10 mouse cellular contexts compared by ENCODE assay signal in genomic region chr8:4193588-4193894, GRCm38 (mm10). TPM values are rescaled to one million over a fixed set of nuclear protein-coding genes. Genes with fewer than 3 reads are reported as not detected.
DNase-seq lines count a peak whose midpoint lies in the region; ATAC-seq and TF ChIP-seq lines count a peak whose summit lies in the region.
"Had no signal": no experiment of that assay in that cellular context is flagged by ENCODE, and none has a peak within 500 bp of the region (broad histone marks: within the 10 kb centered on the region; RNA-seq: fewer than 3 reads in every experiment).

No protein-coding gene starts in this region.

- no peak; the same call in none of the 2 replicates for ATAC-seq in kidney, embryonic 16.5 days (ENCODE audit: low FRiP score, low TSS enrichment)
- peak; percentile 18 for ATAC-seq in activated CD4-positive, CD25-positive, alpha-beta regulatory T cell, adult 4 months
- peak; percentile 15; the same call in 1 of the 2 replicates for ATAC-seq in forebrain, postnatal 0 days
- peak; percentile 18 for ATAC-seq in midbrain, embryonic 13.5 days

- 41% methylated on average over 7 of the region's 7 CpGs for WGBS in kidney, embryonic 16.5 days
- 59% methylated on average over 7 of the region's 7 CpGs for WGBS in forebrain, postnatal 0 days
- WGBS in midbrain, embryonic 13.5 days, result 53% methylated on average over 7 of the region's 7 CpGs

- TF ChIP-seq CTCF in forebrain, postnatal 0 days (IDR thresholded peaks at IDR 0.05; ENCODE audit: low read depth), result no peak

- no peak overlapping the region for H3K9ac ChIP-seq in kidney, embryonic 16.5 days (replicated peaks; ENCODE audit: low read length)
- no peak overlapping the region for H3K9ac ChIP-seq in forebrain, postnatal 0 days
- H3K9ac ChIP-seq in midbrain, embryonic 13.5 days (replicated peaks), result no peak overlapping the region

- H3K27ac ChIP-seq in kidney, embryonic 16.5 days (ENCODE audit: low read length), result no peak overlapping the region
- H3K27ac ChIP-seq in forebrain, postnatal 0 days (ENCODE audit: low read depth, low read length), result 0 out of 2 replicates have a peak overlapping the region, but pooled peaks have one; percentile 21
- H3K27ac ChIP-seq in midbrain, embryonic 13.5 days, result peak overlapping the region; percentile 82; the same call in 1 of the 2 replicates
- H3K27ac ChIP-seq: macrophage had no signal

- no peaks in the 10 kb centered on the region for H3K27me3 ChIP-seq in kidney, embryonic 16.5 days (ENCODE audit: insufficient read depth, low read length)
- no peaks in the 10 kb centered on the region for H3K27me3 ChIP-seq in forebrain, postnatal 0 days (ENCODE audit: insufficient read depth, low read length)
- H3K27me3 ChIP-seq in midbrain, embryonic 13.5 days, result no peaks in the 10 kb centered on the region

- H3K4me3 ChIP-seq in kidney, embryonic 16.5 days (ENCODE audit: low read length), result no peak overlapping the region
- H3K4me3 ChIP-seq in forebrain, postnatal 0 days (ENCODE audit: low read depth, low read length), result no peak overlapping the region
- no peak overlapping the region for H3K4me3 ChIP-seq in midbrain, embryonic 13.5 days (replicated peaks)

- DNase-seq in kidney, adult 8-10 months, result no peak
- DNase-seq in forebrain, postnatal 0 days, result no peak
- no peak for DNase-seq in spleen, adult 18-20 months
- no peak for DNase-seq in T-cell, adult 2 months (ENCODE audit: low spot score)

- H3K9me3 ChIP-seq in kidney, embryonic 16.5 days (ENCODE audit: low read length), result no peaks in the 10 kb centered on the region
- no peaks in the 10 kb centered on the region for H3K9me3 ChIP-seq in forebrain, postnatal 0 days (ENCODE audit: low read length)
- H3K9me3 ChIP-seq in midbrain, embryonic 13.5 days, result no peaks in the 10 kb centered on the region

- no peaks in the 10 kb centered on the region for H3K4me1 ChIP-seq in kidney, embryonic 16.5 days (ENCODE audit: insufficient read depth, low read length)
- H3K4me1 ChIP-seq in forebrain, postnatal 0 days (ENCODE audit: insufficient read depth), result peaks cover 4% of the 10 kb centered on the region; the same call in 1 of the 2 replicates
- H3K4me1 ChIP-seq in midbrain, embryonic 13.5 days (replicated peaks), result peaks cover 26% of the 10 kb centered on the region

- peak overlapping the region; percentile 14 for H3K4me2 ChIP-seq in kidney, embryonic 16.5 days (replicated peaks; ENCODE audit: low read depth, low read length)
- H3K4me2 ChIP-seq in forebrain, postnatal 0 days (ENCODE audit: low read depth), result no peak overlapping the region
- no peak overlapping the region for H3K4me2 ChIP-seq in midbrain, embryonic 13.5 days (replicated peaks)

- 0 out of 2 replicates have a peak, but pooled peaks cover 5% of the 10 kb centered on the region for H3K36me3 ChIP-seq in kidney, embryonic 16.5 days (ENCODE audit: insufficient read depth, low read length)
- H3K36me3 ChIP-seq in forebrain, postnatal 0 days (ENCODE audit: insufficient read depth), result peaks cover 72% of the 10 kb centered on the region
- peaks cover 77% of the 10 kb centered on the region for H3K36me3 ChIP-seq in midbrain, embryonic 13.5 days

RNA-seq across cellular contexts. Expression of gene Prr36, which starts 23.7 kb away (rescaled TPM):
- 4.7 TPM in 2 replicates for polyA plus RNA-seq in kidney, embryonic 16.5 days (2015; fragmentation: Nextera tagmentation; extraction: Ambion mirVana)
- polyA plus RNA-seq in activated CD4-positive, CD25-positive, alpha-beta regulatory T cell, adult 4 months (2017; shearing (Covaris generic)), result under 1 TPM in 1 of 2 experiments, not detected in 1; 0.15 TPM
- total RNA-seq in forebrain, postnatal 0 days (2014; rRNA removed), result 12.7 and 14.8 TPM in 2 replicates
- polyA plus RNA-seq in forebrain, postnatal 0 days (2015; fragmentation: Nextera tagmentation; extraction: Ambion mirVana), result 28.8 and 37.2 TPM in 2 replicates
- polyA plus RNA-seq in midbrain, embryonic 13.5 days (2015; fragmentation: Nextera tagmentation; extraction: Ambion mirVana), result 44.2 and 52.1 TPM in 2 replicates
- total RNA-seq: heart, postnatal 25 days had no signal

RNA-seq across cellular contexts. Expression of gene Evi5l, which starts 27.2 kb away (rescaled TPM):
- 27.6 and 30.3 TPM in 2 replicates for polyA plus RNA-seq in kidney, embryonic 16.5 days (2015; fragmentation: Nextera tagmentation; extraction: Ambion mirVana)
- 1 to 10 TPM; 4.1 TPM for polyA plus RNA-seq in activated CD4-positive, CD25-positive, alpha-beta regulatory T cell, adult 4 months (2017; shearing (Covaris generic))
- 156 and 159 TPM in 2 replicates for total RNA-seq in forebrain, postnatal 0 days (2014; rRNA removed)
- 82.5 and 90.3 TPM in 2 replicates for polyA plus RNA-seq in forebrain, postnatal 0 days (2015; fragmentation: Nextera tagmentation; extraction: Ambion mirVana)
- 91.4 and 92.5 TPM in 2 replicates for polyA plus RNA-seq in midbrain, embryonic 13.5 days (2015; fragmentation: Nextera tagmentation; extraction: Ambion mirVana)

RNA-seq across cellular contexts. Expression of gene Lrrc8e, which starts 33.1 kb away (rescaled TPM):
- 1.4 and 1.6 TPM in 2 replicates for polyA plus RNA-seq in kidney, embryonic 16.5 days (2015; fragmentation: Nextera tagmentation; extraction: Ambion mirVana)
- not detected for polyA plus RNA-seq in activated CD4-positive, CD25-positive, alpha-beta regulatory T cell, adult 4 months (2017; shearing (Covaris generic))
- not detected in 2 replicates for total RNA-seq in forebrain, postnatal 0 days (2014; rRNA removed)
- polyA plus RNA-seq in forebrain, postnatal 0 days (2015; fragmentation: Nextera tagmentation; extraction: Ambion mirVana), result 0.08 TPM in 1 of 2 replicates, not detected in the other
- polyA plus RNA-seq in midbrain, embryonic 13.5 days (2015; fragmentation: Nextera tagmentation; extraction: Ambion mirVana), result 0.17 TPM in 1 of 2 replicates, not detected in the other
- polyA plus RNA-seq: macrophage had no signal

RNA-seq across cellular contexts. Expression of gene Map2k7, which starts 45.0 kb away (rescaled TPM):
- polyA plus RNA-seq in kidney, embryonic 16.5 days (2015; fragmentation: Nextera tagmentation; extraction: Ambion mirVana), result 30.6 and 33.6 TPM in 2 replicates
- 10 to 100 TPM; 18.3 to 29.8 TPM for polyA plus RNA-seq in activated CD4-positive, CD25-positive, alpha-beta regulatory T cell, adult 4 months (2017; shearing (Covaris generic))
- 26.3 and 45.8 TPM in 2 replicates for total RNA-seq in forebrain, postnatal 0 days (2014; rRNA removed)
- polyA plus RNA-seq in forebrain, postnatal 0 days (2015; fragmentation: Nextera tagmentation; extraction: Ambion mirVana), result 19.2 and 24.4 TPM in 2 replicates
- polyA plus RNA-seq in midbrain, embryonic 13.5 days (2015; fragmentation: Nextera tagmentation; extraction: Ambion mirVana), result 33.0 and 36.9 TPM in 2 replicates

RNA-seq across cellular contexts. Expression of gene Gm49320, which starts 45.1 kb away (rescaled TPM):
- 1.2 and 1.3 TPM in 2 replicates for polyA plus RNA-seq in kidney, embryonic 16.5 days (2015; fragmentation: Nextera tagmentation; extraction: Ambion mirVana)
- polyA plus RNA-seq in activated CD4-positive, CD25-positive, alpha-beta regulatory T cell, adult 4 months (2017; shearing (Covaris generic)), result 1 to 10 TPM in 1 of 2 experiments, under 1 TPM in 1; 0.61 to 1.3 TPM
- total RNA-seq in forebrain, postnatal 0 days (2014; rRNA removed), result 1.3 TPM in 1 of 2 replicates, not detected in the other
- 0.10 and 0.67 TPM in 2 replicates for polyA plus RNA-seq in forebrain, postnatal 0 days (2015; fragmentation: Nextera tagmentation; extraction: Ambion mirVana)
- polyA plus RNA-seq in midbrain, embryonic 13.5 days (2015; fragmentation: Nextera tagmentation; extraction: Ambion mirVana), result 0.90 and 1.2 TPM in 2 replicates
- total RNA-seq: heart, postnatal 25 days; MEL had no signal
